Mouse (Mus musculus) MEL (cell line): Measurements from ENCODE around the gene Lmntd2. TPM values are rescaled to one million over a fixed set of nuclear protein-coding genes. Genes with fewer than 3 reads are reported as not detected.

Experiments used
- DNase-seq: peaks from one replicate; pipeline ENCODE4 v3.0.0; 2011; ENCODE audit warnings: low read depth, low spot score
- H3K27ac ChIP-seq: 2 replicates; pipeline ENCODE4 v1.5.1; 2012; ENCODE audit warnings: low read depth, mild to moderate bottlenecking, control low read depth, low read length, moderate library complexity; ENCODE audit not compliant: control insufficient read depth
- H3K27me3 ChIP-seq, 2 experiments: fragments of 150-350 bp in 1 of 2; sonication (generic) in 1 of 2; 2 replicates each; pipeline ENCODE4 v1.6.1; 2012; ENCODE audit warnings: low read length in 2 of 2, mild to moderate bottlenecking in 2 of 2, improper control_type of control experiment in 1 of 2, moderate library complexity in 1 of 2; ENCODE audit not compliant: insufficient read depth in 2 of 2, control insufficient read depth in 1 of 2
- H3K36me3 ChIP-seq, 2 experiments: 2 replicates each; pipeline ENCODE4 v1.6.1; 2012 to 2014; ENCODE audit warnings: low read length in 2 of 2, improper control_type of control experiment in 1 of 2, inconsistent platforms in 1 of 2, mild to moderate bottlenecking in 1 of 2; ENCODE audit not compliant: insufficient read depth in 2 of 2, control insufficient read depth in 1 of 2
- H3K4me1 ChIP-seq, 2 experiments: fragments of 150-350 bp in 1 of 2; sonication (generic) in 1 of 2; 2 replicates each; pipeline ENCODE4 v1.6.1; 2012; ENCODE audit warnings: low read length in 2 of 2, improper control_type of control experiment in 1 of 2, mild to moderate bottlenecking in 1 of 2; ENCODE audit not compliant: insufficient read depth in 2 of 2, control insufficient read depth in 1 of 2
- H3K4me3 ChIP-seq, 2 experiments: fragments of 150-350 bp in 1 of 2; sonication (generic) in 1 of 2; 2 replicates each; pipeline ENCODE4 v1.5.1; 2012; ENCODE audit warnings: low read depth in 2 of 2, low read length in 2 of 2, mild to moderate bottlenecking in 2 of 2, moderate library complexity in 2 of 2, control low read depth in 1 of 2, improper control_type of control experiment in 1 of 2; ENCODE audit not compliant: control insufficient read depth in 1 of 2, insufficient read depth in 1 of 2
- H3K79me2 ChIP-seq: 2 replicates; pipeline ENCODE4 v1.6.1; 2012; ENCODE audit warnings: mild to moderate bottlenecking, low read length, moderate library complexity; ENCODE audit not compliant: control insufficient read depth, poor library complexity, insufficient read depth
- H3K9ac ChIP-seq: 2 replicates; pipeline ENCODE4 v1.6.1; 2012; ENCODE audit warnings: low read depth, mild to moderate bottlenecking, control low read depth, low read length, moderate library complexity; ENCODE audit not compliant: control insufficient read depth, poor library complexity, severe bottlenecking
- H3K9me3 ChIP-seq: fragments of 150-350 bp; sonication (generic); replicated peaks from 2 replicates; pipeline ENCODE4 v1.6.1; 2012; ENCODE audit warnings: mild to moderate bottlenecking, low read length, improper control_type of control experiment, moderate library complexity; ENCODE audit not compliant: insufficient read depth
- CHD1 ChIP-seq: IDR thresholded peaks from 2 replicates; pipeline ENCODE4 v1.6.1; 2012; ENCODE audit warnings: low read depth, mild to moderate bottlenecking, inconsistent platforms, low read length, improper control_type of control experiment
- CTCF ChIP-seq, 3 experiments: IDR thresholded peaks in 2 of 3; conservative IDR thresholded peaks in 1 of 3; 2 replicates each; pipeline ENCODE4 v1.5.1; 2011 to 2012; ENCODE audit warnings: low read length in 3 of 3, low read depth in 2 of 3, mild to moderate bottlenecking in 2 of 3, improper control_type of control experiment in 1 of 3, inconsistent platforms in 1 of 3, mixed read lengths in 1 of 3, moderate library complexity in 1 of 3; ENCODE audit not compliant: control insufficient read depth in 1 of 3, insufficient read depth in 1 of 3, poor library complexity in 1 of 3, severe bottlenecking in 1 of 3
- ELF1 ChIP-seq: IDR thresholded peaks from 2 replicates; pipeline ENCODE4 v1.6.1; 2014; ENCODE audit warnings: low read depth, mild to moderate bottlenecking, inconsistent platforms, low read length, improper control_type of control experiment, moderate library complexity
- ETS1 ChIP-seq: IDR thresholded peaks from 2 replicates; pipeline ENCODE4 v1.6.1; 2012; ENCODE audit warnings: low read depth, mild to moderate bottlenecking, inconsistent platforms, low read length, improper control_type of control experiment, moderate library complexity
- GABPA ChIP-seq: IDR thresholded peaks from 2 replicates; pipeline ENCODE4 v1.6.1; 2012; ENCODE audit warnings: low read depth, mild to moderate bottlenecking, inconsistent platforms, low read length, improper control_type of control experiment, moderate library complexity
- HCFC1 ChIP-seq: IDR thresholded peaks from 2 replicates; pipeline ENCODE4 v1.6.1; 2012; ENCODE audit warnings: low read depth, mild to moderate bottlenecking, inconsistent platforms, low read length, improper control_type of control experiment, moderate library complexity
- KAT2A ChIP-seq: conservative IDR thresholded peaks from 2 replicates; pipeline ENCODE4 v1.6.1; 2012; ENCODE audit warnings: low read depth, low read length, improper control_type of control experiment, inconsistent platforms
- MAX ChIP-seq: IDR thresholded peaks from 2 replicates; pipeline ENCODE4 v1.6.1; 2011; ENCODE audit warnings: low read length, improper control_type of control experiment
- MAZ ChIP-seq: IDR thresholded peaks from 2 replicates; pipeline ENCODE4 v1.6.1; 2012; ENCODE audit warnings: low read depth, mild to moderate bottlenecking, inconsistent platforms, low read length, improper control_type of control experiment
- MXI1 ChIP-seq: IDR thresholded peaks from 2 replicates; pipeline ENCODE4 v1.6.1; 2011; ENCODE audit warnings: mild to moderate bottlenecking, low read depth, low read length, improper control_type of control experiment
- MYC ChIP-seq: IDR thresholded peaks from 2 replicates; pipeline ENCODE4 v1.6.1; 2011; ENCODE audit warnings: low read depth, mild to moderate bottlenecking, low read length, improper control_type of control experiment, moderate library complexity
- NELFE ChIP-seq: IDR thresholded peaks from 2 replicates; pipeline ENCODE4 v1.6.1; 2011; ENCODE audit warnings: low read depth, low read length, improper control_type of control experiment
- NRF1 ChIP-seq: IDR thresholded peaks from 2 replicates; pipeline ENCODE4 v1.6.1; 2014; ENCODE audit warnings: low read depth, mild to moderate bottlenecking, inconsistent platforms, low read length, improper control_type of control experiment, moderate library complexity; ENCODE audit not compliant: poor library complexity, insufficient read depth, severe bottlenecking
- POLR2A ChIP-seq, 2 experiments: IDR thresholded peaks; 2 replicates each; pipeline ENCODE4 v1.6.1; 2011 to 2012; ENCODE audit warnings: low read length in 2 of 2, mild to moderate bottlenecking in 2 of 2, control low read depth in 1 of 2, improper control_type of control experiment in 1 of 2, low read depth in 1 of 2, moderate library complexity in 1 of 2; ENCODE audit not compliant: control insufficient read depth in 1 of 2, insufficient read depth in 1 of 2, poor library complexity in 1 of 2
- POLR2AphosphoS2 ChIP-seq: IDR thresholded peaks from 2 replicates; pipeline ENCODE4 v1.6.1; 2011; ENCODE audit warnings: low read length, improper control_type of control experiment
- SIN3A ChIP-seq: IDR thresholded peaks from 2 replicates; pipeline ENCODE4 v1.6.1; 2012; ENCODE audit warnings: low read length, improper control_type of control experiment, inconsistent platforms
- TCF12 ChIP-seq: IDR thresholded peaks from 2 replicates; pipeline ENCODE4 v1.6.1; 2014; ENCODE audit warnings: low read depth, mild to moderate bottlenecking, inconsistent platforms, low read length, improper control_type of control experiment, moderate library complexity
- UBTF ChIP-seq: IDR thresholded peaks from 2 replicates; pipeline ENCODE4 v1.6.1; 2012; ENCODE audit warnings: low read depth, mild to moderate bottlenecking, inconsistent platforms, low read length, improper control_type of control experiment, moderate library complexity, borderline replicate concordance; ENCODE audit not compliant: insufficient read depth
- USF1 ChIP-seq: IDR thresholded peaks from 2 replicates; pipeline ENCODE4 v1.6.1; 2014; ENCODE audit warnings: low read depth, mild to moderate bottlenecking, inconsistent platforms, low read length, improper control_type of control experiment, moderate library complexity
- ZC3H11A ChIP-seq: IDR thresholded peaks from 2 replicates; pipeline ENCODE4 v1.6.1; 2012; ENCODE audit warnings: low read depth, mild to moderate bottlenecking, inconsistent platforms, low read length, improper control_type of control experiment
- ZKSCAN1 ChIP-seq: IDR thresholded peaks from 2 replicates; pipeline ENCODE4 v1.6.1; 2012; ENCODE audit warnings: low read depth, mild to moderate bottlenecking, inconsistent platforms, low read length, improper control_type of control experiment, moderate library complexity
- ZMIZ1 ChIP-seq: IDR thresholded peaks from 2 replicates; pipeline ENCODE4 v1.6.1; 2012; ENCODE audit warnings: low read depth, mild to moderate bottlenecking, inconsistent platforms, low read length, improper control_type of control experiment, moderate library complexity
- ZNF384 ChIP-seq: IDR thresholded peaks from 2 replicates; pipeline ENCODE4 v1.6.1; 2012; ENCODE audit warnings: low read depth, mild to moderate bottlenecking, inconsistent platforms, low read length, improper control_type of control experiment
- polyA plus RNA-seq, 2 experiments: library from polyadenylated mRNA; stranded (reverse) in 1 of 2; unstranded in 1 of 2; fragments of >175 nt in 1 of 2; fragments of >200 nt in 1 of 2; gene quantifications; 2 replicates each; pipeline versions ENCODE4 v1.2.1 to v1.2.4; 2012; ENCODE audit warnings: low replicate concordance in 2 of 2, low read depth in 1 of 2; ENCODE audit not compliant: insufficient read length in 2 of 2, insufficient read depth in 1 of 2, missing spikeins in 1 of 2
- total RNA-seq: library from RNA; depleted of rRNA; stranded (reverse); fragments of 300-350 nt; gene quantifications from 2 replicates; pipeline ENCODE4 v1.2.3, GENCODE M21; 2012

The Lmntd2 gene
- total and polyA plus RNA-seq, 3 experiments: 0.43 TPM; not detected in 2

DNA sequence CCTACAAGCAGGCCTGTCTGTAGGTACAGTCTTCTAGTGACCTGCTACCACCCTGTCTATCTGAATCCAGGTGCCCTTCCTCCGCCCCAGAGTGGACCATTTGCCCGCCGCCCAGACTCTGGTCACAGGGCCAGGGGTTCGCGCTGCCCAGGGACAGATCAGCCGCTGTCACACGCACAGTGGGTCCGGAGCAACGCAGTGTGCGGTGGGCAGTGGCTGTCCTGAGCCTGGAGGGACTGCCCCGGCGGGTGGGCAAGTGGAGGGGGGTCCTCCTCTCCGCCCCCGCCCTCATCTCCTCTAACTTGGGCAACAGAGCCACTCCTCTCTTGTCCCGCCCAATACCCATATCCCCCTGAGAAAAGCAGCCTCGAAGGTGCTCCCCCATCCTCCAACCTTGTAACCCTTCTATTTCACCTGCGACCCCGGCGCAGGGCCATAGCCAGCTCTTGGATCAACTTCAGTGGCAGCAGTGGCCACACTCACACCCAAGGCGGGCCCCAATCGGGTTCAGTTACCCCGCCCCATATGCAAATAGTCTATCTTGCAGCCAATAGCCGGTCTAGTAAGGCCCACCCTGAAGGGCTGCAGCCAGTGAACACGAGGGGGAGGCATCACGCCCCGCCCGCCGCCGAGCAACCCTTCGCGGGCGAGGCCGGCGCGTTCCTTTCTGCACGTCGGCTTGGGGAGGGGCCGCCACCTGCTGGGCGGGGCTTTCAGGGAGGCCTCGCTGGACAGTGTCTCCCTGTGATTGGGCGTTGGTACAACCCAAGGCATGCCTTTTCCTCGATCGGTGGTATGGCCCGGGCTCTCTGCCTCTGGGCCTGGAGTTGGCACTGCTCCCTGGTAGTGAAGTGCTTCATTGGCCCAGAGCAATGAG is 7.6 kb upstream of the Lmntd2 start:
- DNase-seq: peak; percentile 99
- Histone ChIP-seq H3K9ac (peak overlapping the region; percentile 47), H3K9me3 (no peaks in the 10 kb centered on the region), H3K36me3 (peaks cover 0 to 6% of the 10 kb centered on the region in 2 experiments; a peak in 2 of 4 replicates), H3K4me1 (peaks cover 0 to 11% of the 10 kb centered on the region in 2 experiments; a peak in 3 of 4 replicates), H3K79me2 (no peaks in the 10 kb centered on the region), H3K27me3 (no peaks in the 10 kb centered on the region), H3K4me3 (peak overlapping the region; percentile 40 to 45), H3K27ac (no peak overlapping the region)
- TF ChIP-seq MAZ (peak; percentile 65; the same call in 1 of the 2 replicates), MYC (0 out of 2 replicates have a peak, but pooled peaks have one; percentile 39), UBTF (no peak), USF1 (peak; percentile 44; the same call in 1 of the 2 replicates), ETS1 (no peak), CHD1 (peak; percentile 98), CTCF (IDR thresholded peaks at IDR 0.05 in 2 of 3, conservative IDR thresholded peaks at IDR 0.05 in 1 of 3; ENCODE audit: control insufficient read depth in 1 of 3, insufficient read depth in 1 of 3, low read depth in 2 of 3, low read length in 3 of 3, poor library complexity in 1 of 3, severe bottlenecking in 1 of 3) (no peak), MAX (0 out of 2 replicates have a peak, but pooled peaks have one; percentile 64), ZMIZ1 (0 out of 2 replicates have a peak, but pooled peaks have one; percentile 24), POLR2AphosphoS2 (no peak), NRF1 (0 out of 2 replicates have a peak, but pooled peaks have one; percentile 7), ZC3H11A (no peak), MXI1 (peak; percentile 19; the same call in 1 of the 2 replicates), SIN3A (peak; percentile 72), KAT2A (no peak), NELFE (peak; percentile 42; the same call in 1 of the 2 replicates), ZNF384 (no peak), ZKSCAN1 (no peak), GABPA (no peak), POLR2A (IDR thresholded peaks at IDR 0.05; ENCODE audit: control insufficient read depth in 1 of 2, insufficient read depth in 1 of 2, low read depth in 1 of 2, low read length in 2 of 2, poor library complexity in 1 of 2) (peak in 1 of 2 experiments; percentile 55; a peak in 1 of 4 replicates), HCFC1 (peak; percentile 61), ELF1 (0 out of 2 replicates have a peak, but pooled peaks have one; percentile 39), TCF12 (0 out of 2 replicates have a peak, but pooled peaks have one; percentile 7)
